Mouse (Mus musculus) layer of hippocampus, postnatal 36 days (tissue): ENCODE data around the gene Aspn. TPM values are rescaled to one million over a fixed set of nuclear protein-coding genes. Genes with fewer than 3 reads are reported as not detected.
"Not testable (repeated sequence)": the region's sequence is repeated elsewhere in the genome, so short reads cannot be mapped to it uniquely, and the experiment has no call there.

Source experiments
- DNase-seq, 2 experiments: peaks; one replicate each; pipeline ENCODE4 v3.0.0; 2022
- total RNA-seq, 2 experiments: library from RNA; stranded (reverse); gene quantifications; 2 replicates each; pipeline ENCODE4 v1.2.3; 2021

Aspn gene
- total RNA-seq, 2 experiments from 2014 or later: 1.2 to 1.7 TPM

- no peak for DNase-seq
Measured at GRCm38 (mm10) chr13:49584307-49585005, 40.2 kb downstream of the Aspn start.

- DNase-seq: no peak
Measured at GRCm38 (mm10) chr13:49586062-49586461, 41.8 kb downstream of the Aspn start.

GRCm38 (mm10) chr13:49602541-49602940 lies 58.3 kb downstream of the Aspn start:
- DNase-seq: not testable (repeated sequence)

GRCm38 (mm10) chr13:49603603-49604002 lies 59.4 kb downstream of the Aspn start:
- DNase-seq: no peak

- DNase-seq: no peak
Measured at GRCm38 (mm10) chr13:49607714-49608113, 63.5 kb downstream of the Aspn start, which contains the start of gene Ogn. TSS of gene Ogn (plus strand) at chr13:49608046.

- DNase-seq: no peak
Measured at GRCm38 (mm10) chr13:49608589-49609322, 64.5 kb downstream of the Aspn start.

- DNase-seq: no peak
Measured at GRCm38 (mm10) chr13:49617021-49617420, 72.8 kb downstream of the Aspn start.

Other genes starting within 250 kb of the Aspn start
- gene Fgd3, start 224.1 kb upstream of the Aspn start, total RNA-seq: 1 to 10 TPM; 6.8 to 6.9 TPM
- gene Bicd2, start 202.9 kb upstream of the Aspn start, total RNA-seq: 10 to 100 TPM; 54.5 to 59.8 TPM
- gene Ippk, start 123.2 kb upstream of the Aspn start, total RNA-seq: 10 to 100 TPM; 34.5 to 37.9 TPM
- gene Tes3-ps, start 51.1 kb upstream of the Aspn start, total RNA-seq: 1 to 10 TPM; 1.6 TPM
- 1 to 10 TPM; 6.5 to 7.4 TPM for gene Ecm2, start 39.6 kb upstream of the Aspn start, total RNA-seq
- gene Omd, start 38.0 kb downstream of the Aspn start, total RNA-seq: 1 to 10 TPM in 1 of 2 experiments, under 1 TPM in 1; 0.30 to 1.1 TPM
- 1 to 10 TPM; 3.7 to 5.4 TPM for gene Ogn, start 63.6 kb downstream of the Aspn start, total RNA-seq
- gene Cenpp, start 108.3 kb downstream of the Aspn start, total RNA-seq: 1 to 10 TPM; 1.8 to 2.0 TPM
- 10 to 100 TPM; 26.5 to 28.4 TPM for gene Nol8, start 108.6 kb downstream of the Aspn start, total RNA-seq
- gene Iars, start 137.7 kb downstream of the Aspn start, total RNA-seq: 10 to 100 TPM; 67.3 to 75.3 TPM